Mouse (Mus musculus): ENCODE measurements around the gene Nobox.

DNA sequence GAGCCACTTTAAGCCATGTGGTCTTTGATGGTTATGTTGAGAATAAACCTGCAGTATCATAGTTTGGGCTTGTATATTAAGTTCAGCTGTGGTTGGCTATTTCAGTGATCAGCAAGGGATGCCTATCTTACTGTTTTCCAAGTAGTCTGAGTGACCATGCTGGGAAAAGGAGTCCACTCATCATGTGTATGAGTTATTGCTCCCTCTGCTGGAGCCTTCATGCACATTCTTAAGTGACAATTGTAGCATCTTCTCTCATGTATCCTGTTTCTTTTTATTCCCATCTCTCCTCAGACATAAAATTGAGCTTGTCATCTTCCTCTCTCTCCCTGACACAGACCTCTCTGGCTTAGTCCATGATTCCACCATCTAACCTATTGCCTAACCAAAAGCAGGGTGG, 31.1 kb downstream of the Nobox start:
- no peak for TF ChIP-seq GATA1 (IDR thresholded peaks at IDR 0.05; ENCODE audit: borderline replicate concordance, low read length)
- no peak for TF ChIP-seq FLI1 (IDR thresholded peaks at IDR 0.05; ENCODE audit: low read length)
